Mouse (Mus musculus) liver, embryonic 14.5 days (tissue): ENCODE results near the gene Fastkd5.

Experiments
- CTCF ChIP-seq: IDR thresholded peaks from 2 replicates; pipeline ENCODE4 v1.5.1; 2016; ENCODE audit warnings: antibody characterized with exemption, low read depth, control low read depth
- EP300 ChIP-seq: IDR thresholded peaks from 2 replicates; pipeline ENCODE4 v1.6.1; 2016; ENCODE audit warnings: antibody characterized with exemption, low read depth

DNA sequence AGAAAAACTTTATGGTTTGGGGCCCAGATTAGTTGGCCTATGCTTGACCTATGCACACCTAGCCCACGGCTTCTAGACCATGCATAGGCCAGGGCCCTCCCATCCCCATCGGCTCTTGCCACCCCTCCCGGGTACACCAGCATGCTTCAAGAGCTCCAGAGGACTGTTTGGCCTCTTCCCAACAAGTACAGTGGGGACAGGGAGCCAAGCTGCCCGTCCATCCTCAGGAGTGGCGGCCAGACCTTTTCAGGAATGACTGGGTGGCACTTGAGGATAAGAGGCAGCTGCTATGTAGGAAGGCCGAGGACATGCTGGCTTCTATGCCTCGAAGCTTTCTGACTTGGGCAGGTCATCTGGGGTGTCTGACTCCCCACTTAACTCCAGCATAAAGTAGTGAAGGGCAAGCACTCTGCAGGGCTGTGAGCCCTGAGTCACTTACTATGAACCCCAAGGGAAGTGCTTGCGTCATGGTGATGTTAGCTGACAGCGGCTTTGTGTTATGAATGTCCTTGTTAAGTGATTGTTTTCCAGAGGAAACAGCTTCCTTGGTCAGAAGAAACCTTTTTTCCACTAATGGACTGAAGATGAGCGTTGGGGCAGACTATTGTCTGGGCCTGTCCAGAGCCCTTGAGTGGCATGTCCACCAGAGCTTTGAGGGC is 45.8 kb downstream of the Fastkd5 start:
- no peak for TF ChIP-seq CTCF
- TF ChIP-seq EP300 = no peak
